Mouse (Mus musculus) thymus, adult 2 months (tissue): ENCODE results near the gene Ctnnbip1. TPM values are rescaled to one million over a fixed set of nuclear protein-coding genes. Genes with fewer than 3 reads are reported as not detected.
A peak's percentile ranks its signal among the peaks of the same experiment; 100 is the strongest.

Experiments used
- DNase-seq: peaks from one replicate; pipeline ENCODE4 v3.0.0; 2021
- H3K27ac ChIP-seq: fragments of 200-500 bp; 2 replicates; pipeline ENCODE4 v1.5.1; 2012; ENCODE audit warnings: low read length, control low read depth; ENCODE audit not compliant: control insufficient read depth, insufficient read depth
- H3K27me3 ChIP-seq: fragments of 200-500 bp; 2 replicates; pipeline ENCODE4 v1.6.1; 2012; ENCODE audit warnings: mild to moderate bottlenecking, low read length, moderate library complexity, mixed read lengths; ENCODE audit not compliant: control insufficient read depth, insufficient read depth
- H3K36me3 ChIP-seq: fragments of 200-500 bp; 2 replicates; pipeline ENCODE4 v1.6.1; 2012; ENCODE audit warnings: mild to moderate bottlenecking, low read length, moderate library complexity; ENCODE audit not compliant: control insufficient read depth, insufficient read depth
- H3K4me1 ChIP-seq: fragments of 200-500 bp; replicated peaks from 2 replicates; pipeline ENCODE4 v1.6.1; 2012; ENCODE audit warnings: low read length; ENCODE audit not compliant: control insufficient read depth, insufficient read depth
- H3K4me3 ChIP-seq: fragments of 200-500 bp; 2 replicates; pipeline ENCODE4 v1.5.1; 2012; ENCODE audit warnings: mild to moderate bottlenecking, low read length, control low read depth, moderate library complexity; ENCODE audit not compliant: control insufficient read depth, insufficient read depth
- CTCF ChIP-seq: fragments of 200-500 bp; IDR thresholded peaks from 2 replicates; pipeline ENCODE4 v1.5.1; 2012; ENCODE audit warnings: mild to moderate bottlenecking, control low read depth, low read length, moderate library complexity, borderline replicate concordance; ENCODE audit not compliant: control insufficient read depth, poor library complexity, insufficient read depth; ENCODE audit errors: extremely low read depth
- POLR2A ChIP-seq: fragments of 200-500 bp; IDR thresholded peaks from 2 replicates; pipeline ENCODE4 v1.6.1; 2012; ENCODE audit warnings: mild to moderate bottlenecking, low read length, control low read depth, moderate library complexity; ENCODE audit not compliant: control insufficient read depth, poor library complexity, insufficient read depth; ENCODE audit errors: extremely low read depth
- WGBS: fragments of 180-500 bp; shearing (Covaris S2); methylation state at CpG from one replicate; pipeline ENCODE4 v1.1.7; 2018; 5-methylcytosine and 5-hydroxymethylcytosine counted together
- polyA plus RNA-seq: library from polyadenylated mRNA; depleted of rRNA; stranded (reverse); fragments of >200 nt; gene quantifications from 2 replicates; pipeline ENCODE4 v1.2.3, GENCODE M21; 2012

Gene Ctnnbip1
- polyA plus RNA-seq, 1 experiment = 17.9 TPM

DNA sequence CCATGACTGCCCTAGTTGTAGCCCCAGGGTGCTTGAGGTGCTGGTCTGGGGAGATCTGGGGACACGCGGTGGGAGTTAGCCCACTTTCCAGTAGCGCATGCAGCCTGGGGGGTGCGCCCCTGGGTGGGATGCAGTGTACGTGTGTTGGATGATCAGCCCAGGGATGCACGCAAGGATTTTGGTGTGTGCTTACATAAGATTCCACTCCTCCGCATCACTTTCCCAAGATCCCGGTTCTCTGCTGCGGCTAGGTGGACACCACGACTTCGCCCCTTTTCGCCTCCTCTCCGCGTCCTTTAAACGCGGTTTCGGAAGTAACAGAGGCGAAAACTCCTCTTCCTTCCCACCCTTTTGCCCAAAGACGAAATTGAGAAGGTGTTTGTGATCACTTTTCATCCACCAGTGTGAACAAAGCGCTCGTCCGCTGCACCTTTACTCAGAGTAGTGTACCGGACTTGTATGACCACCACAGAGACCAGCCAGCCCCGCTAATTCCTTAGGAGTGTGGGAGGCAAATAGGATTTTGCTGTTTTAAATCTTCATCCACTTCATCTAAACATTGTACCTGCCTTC lies 69.6 kb downstream of the Ctnnbip1 start:
- WGBS = 38% methylated on average over 24 of the region's 24 CpGs
- no peak overlapping the region for H3K27ac ChIP-seq
- peak overlapping the region; percentile 47; the same call in 1 of the 2 replicates for H3K4me3 ChIP-seq
- no peaks in the 10 kb centered on the region for H3K36me3 ChIP-seq
- peaks cover 11% of the 10 kb centered on the region for H3K4me1 ChIP-seq
- no peak for TF ChIP-seq POLR2A
- no peak for DNase-seq
- peaks cover 17% of the 10 kb centered on the region for H3K27me3 ChIP-seq

DNA sequence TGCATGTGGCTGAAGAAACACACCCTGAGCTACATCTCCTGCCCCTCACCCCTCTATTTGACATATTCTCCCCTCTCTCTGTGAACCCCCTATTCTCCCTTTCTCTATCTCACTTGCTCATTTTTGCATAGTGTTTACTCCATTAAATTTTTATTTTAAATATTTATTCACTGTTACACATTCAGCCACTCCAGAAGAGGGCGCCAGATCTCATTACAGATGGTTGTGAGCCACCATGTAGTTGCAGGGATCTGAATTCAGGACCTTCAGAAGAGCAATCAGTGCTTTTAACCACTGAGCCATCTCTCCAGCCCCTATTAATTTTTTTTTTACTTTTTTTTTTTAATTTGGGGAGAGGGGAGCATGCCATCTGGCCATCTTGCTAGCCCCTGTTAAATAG lies 72.2 kb downstream of the Ctnnbip1 start:
- TF ChIP-seq POLR2A = no peak
- no peak for TF ChIP-seq CTCF
- 62% methylated on average over 1 of the region's 1 CpGs for WGBS

DNA sequence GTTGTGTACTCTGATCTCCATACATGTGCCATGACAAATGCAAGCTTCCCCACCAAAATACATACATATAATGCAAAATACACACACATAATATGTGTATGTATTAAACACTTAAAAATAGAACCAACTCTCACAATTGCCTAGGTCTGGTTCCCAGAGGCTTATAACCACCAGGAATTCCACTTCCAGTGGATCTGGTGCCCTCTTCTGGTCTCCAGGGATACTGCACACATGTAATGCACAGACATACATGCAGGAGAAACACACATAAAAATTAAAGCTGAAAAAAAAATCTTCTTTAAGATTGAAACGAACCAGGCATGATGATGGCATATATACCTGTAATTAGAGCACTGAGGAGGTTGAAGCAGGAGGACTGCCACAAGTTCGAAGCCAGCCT lies 73.5 kb downstream of the Ctnnbip1 start:
- Histone ChIP-seq H3K4me3 (no peak overlapping the region), H3K27ac (no peak overlapping the region), H3K27me3 (peaks cover 12% of the 10 kb centered on the region), H3K36me3 (no peaks in the 10 kb centered on the region), H3K4me1 (peaks cover 7% of the 10 kb centered on the region)
- 88% methylated on average over 2 of the region's 2 CpGs for WGBS
- DNase-seq = no peak
- TF ChIP-seq CTCF (no peak), POLR2A (no peak)

More for the DNA sequence above, 72.2 kb downstream of the Ctnnbip1 start:
- H3K27ac ChIP-seq = no peak overlapping the region
- H3K27me3 ChIP-seq = peaks cover 17% of the 10 kb centered on the region
- H3K36me3 ChIP-seq = no peaks in the 10 kb centered on the region
- H3K4me1 ChIP-seq = peaks cover 11% of the 10 kb centered on the region
- no peak overlapping the region for H3K4me3 ChIP-seq
- DNase-seq = no peak

DNA sequence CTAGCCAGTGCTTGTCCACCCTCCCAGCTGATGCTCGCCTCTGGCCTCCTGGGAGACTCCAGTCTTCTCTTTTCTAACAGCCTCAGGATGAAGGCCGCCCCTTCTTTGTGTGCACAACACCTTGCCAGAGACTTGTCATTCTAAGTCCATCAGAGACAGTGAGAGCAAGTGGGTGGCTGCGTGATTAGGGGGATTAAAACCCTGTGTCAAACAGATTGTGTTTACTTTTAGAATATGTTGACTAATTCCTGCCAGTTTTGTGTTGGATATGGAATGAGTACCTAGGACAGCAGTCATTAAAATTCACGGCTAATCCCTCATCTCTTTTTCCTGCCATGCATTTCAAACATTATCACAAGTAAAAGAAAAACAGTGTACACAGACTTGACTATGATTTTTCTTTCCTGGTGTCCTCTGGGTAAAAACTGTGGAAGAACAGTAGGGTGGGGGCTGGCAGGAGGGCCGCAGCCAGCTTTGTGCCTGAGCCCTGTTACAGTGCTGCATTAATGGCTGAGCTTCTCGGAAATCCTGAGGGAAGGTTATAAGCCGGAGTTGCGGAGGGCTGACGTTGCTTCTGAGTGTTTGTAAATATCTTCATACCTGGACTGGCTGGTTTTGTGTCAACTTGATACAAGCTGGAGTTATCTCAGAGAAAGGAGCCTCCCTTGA lies 77.0 kb downstream of the Ctnnbip1 start:
- Histone ChIP-seq H3K36me3 (no peaks in the 10 kb centered on the region), H3K4me1 (no peaks in the 10 kb centered on the region), H3K4me3 (no peak overlapping the region), H3K27ac (no peak overlapping the region), H3K27me3 (no peaks in the 10 kb centered on the region)
- no peak for DNase-seq
- TF ChIP-seq CTCF (no peak), POLR2A (no peak)
- WGBS = 93% methylated on average over 9 of the region's 9 CpGs

DNA sequence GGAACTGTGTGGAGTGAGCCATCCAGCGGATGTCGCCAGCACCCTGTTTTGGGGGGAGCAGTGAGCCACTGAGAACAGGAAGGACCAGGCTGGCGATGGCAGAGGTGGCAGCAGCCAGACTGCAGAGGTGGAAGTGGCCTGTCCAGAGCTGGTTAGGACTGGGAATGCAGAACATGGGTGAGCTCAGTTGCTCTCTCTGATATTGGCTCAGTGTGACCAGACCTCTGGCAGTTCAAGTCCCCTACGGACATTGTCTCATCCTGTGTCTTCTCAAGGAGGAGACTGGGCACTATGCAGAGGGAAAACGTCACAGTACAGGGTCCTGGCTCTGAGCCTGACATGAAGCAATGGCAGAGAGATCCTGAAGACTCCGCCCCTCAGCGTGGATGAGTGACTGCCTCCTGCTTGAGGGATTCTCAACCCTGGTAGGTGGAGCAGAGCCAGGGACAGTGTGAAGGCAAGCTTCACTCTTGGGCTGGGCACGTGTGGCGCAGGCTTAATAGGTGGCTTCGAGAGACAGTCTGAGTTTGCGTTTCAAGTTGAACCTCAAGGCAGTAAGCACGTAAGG lies 79.7 kb downstream of the Ctnnbip1 start:
- no peak for TF ChIP-seq POLR2A
- TF ChIP-seq CTCF = no peak

DNA sequence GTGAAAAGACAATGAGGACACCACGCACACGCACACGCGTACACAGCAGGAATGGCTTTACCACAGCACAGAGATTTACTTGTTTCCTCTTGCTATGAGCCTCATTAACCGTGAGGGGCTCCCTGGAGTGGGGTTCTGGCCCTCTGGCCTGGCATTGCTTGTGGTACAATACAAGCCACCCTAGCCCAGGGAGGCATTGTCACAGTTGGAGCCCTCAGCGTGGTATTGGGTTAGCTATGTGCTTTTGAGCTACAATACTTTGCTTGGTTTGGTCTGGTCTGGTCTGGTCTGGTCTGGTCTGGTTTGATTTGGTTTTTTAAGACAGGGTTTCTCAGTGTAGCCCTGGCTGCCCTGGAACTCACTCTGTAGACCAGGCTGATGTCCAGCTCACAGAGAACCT lies 81.5 kb downstream of the Ctnnbip1 start:
- Histone ChIP-seq H3K4me1 (no peaks in the 10 kb centered on the region; the same call in 1 of the 2 replicates), H3K4me3 (no peak overlapping the region), H3K36me3 (no peaks in the 10 kb centered on the region), H3K27me3 (no peaks in the 10 kb centered on the region), H3K27ac (no peak overlapping the region)
- WGBS = 93% methylated on average over 6 of the region's 6 CpGs
- no peak for DNase-seq
- no peak for TF ChIP-seq POLR2A
- TF ChIP-seq CTCF = no peak

More for the DNA sequence above, 79.7 kb downstream of the Ctnnbip1 start:
- H3K36me3 ChIP-seq = no peaks in the 10 kb centered on the region
- WGBS = 79% methylated on average over 12 of the region's 12 CpGs
- no peak overlapping the region for H3K4me3 ChIP-seq
- H3K27ac ChIP-seq = no peak overlapping the region
- no peaks in the 10 kb centered on the region for H3K27me3 ChIP-seq
- no peaks in the 10 kb centered on the region; the same call in 1 of the 2 replicates for H3K4me1 ChIP-seq
- DNase-seq = no peak
